Mouse (Mus musculus): ENCODE results near the gene Ncoa1. TPM values are rescaled to one million over a fixed set of nuclear protein-coding genes. Genes with fewer than 3 reads are reported as not detected.

Gene Ncoa1
- total RNA-seq, 2 experiments from 2014 or later: 3.1 to 23.2 TPM

Other genes starting within 250 kb of the Ncoa1 start
- gene Ptrhd1, start 243.2 kb downstream of the Ncoa1 start, total RNA-seq (2015; ENCODE audit: low replicate concordance): 0.42 and 3.7 TPM in 2 replicates
- 1.3 and 1.5 TPM in 2 replicates for gene Ptrhd1, start 243.2 kb downstream of the Ncoa1 start, total RNA-seq (2017; ENCODE audit: low replicate concordance)
- gene Cenpo, start 242.9 kb downstream of the Ncoa1 start, total RNA-seq (2015; ENCODE audit: low replicate concordance): 4.8 and 6.3 TPM in 2 replicates
- 13.0 and 22.8 TPM in 2 replicates for gene Cenpo, start 242.9 kb downstream of the Ncoa1 start, total RNA-seq (2017; ENCODE audit: low replicate concordance)
- gene Itsn2, start 115.5 kb upstream of the Ncoa1 start, total RNA-seq (2015; ENCODE audit: low replicate concordance): 27.1 and 53.5 TPM in 2 replicates
- 53.4 and 60.5 TPM in 2 replicates for gene Itsn2, start 115.5 kb upstream of the Ncoa1 start, total RNA-seq (2017; ENCODE audit: low replicate concordance)
- not detected in 2 replicates for gene Gm3625, start 115.7 kb upstream of the Ncoa1 start, total RNA-seq (2015; ENCODE audit: low replicate concordance)
- not detected in 2 replicates for gene Gm3625, start 115.7 kb upstream of the Ncoa1 start, total RNA-seq (2017; ENCODE audit: low replicate concordance)

Data from erythroblast, adult 5-6 weeks (primary cell).